Mouse (Mus musculus) mouse embryonic stem cell (cell line): ENCODE results near the gene Cyp2b13.
"Not testable (repeated sequence)": the region's sequence is repeated elsewhere in the genome, so short reads cannot be mapped to it uniquely, and the experiment has no call there.

ENCODE experiments used
- in situ Hi-C, 2 experiments: fragments of 300-500 bp; cut with MboI; formaldehyde crosslinking; loops; 1 replicate in 1 of 2; 3 replicates in 1 of 2; pipeline ENCODE4 v1.14.3; 2019 to 2020; ENCODE audit warnings: low sequenced_read_pairs in 2 of 2, low pct_unique_long_range_greater_than_20kb in 1 of 2, mixed read lengths in 1 of 2; ENCODE audit not compliant: unreplicated experiment in 1 of 2

The Cyp2b13 gene

DNA sequence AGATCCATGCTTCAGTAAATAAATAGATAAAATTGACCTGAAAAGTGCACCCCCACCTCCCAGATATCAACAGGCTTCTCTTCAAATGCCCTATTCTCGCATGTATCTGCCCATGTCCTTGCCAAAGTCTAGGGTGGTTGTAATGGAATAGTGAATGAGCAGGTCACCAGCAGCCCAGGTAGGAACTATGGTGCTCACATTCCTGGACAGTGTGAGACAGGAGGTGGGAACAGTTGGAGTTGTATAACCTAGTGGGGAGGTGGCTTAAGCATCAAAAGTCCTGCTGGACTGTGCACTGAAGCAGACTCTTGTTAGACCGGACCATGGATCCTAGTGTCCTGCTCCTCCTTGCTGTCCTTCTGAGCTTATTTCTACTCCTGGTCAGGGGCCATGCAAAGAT lies at the start of gene Cyp2b13:
TSS of gene Cyp2b13 (plus strand) at position 301 of the 400 bp plus-strand sequence.
- in situ Hi-C loops: not testable (repeated sequence)

GRCm38 (mm10) chr7:26019814-26020332 lies 41.4 kb upstream of the Cyp2b13 start:
- in situ Hi-C loops: not testable (repeated sequence)

DNA sequence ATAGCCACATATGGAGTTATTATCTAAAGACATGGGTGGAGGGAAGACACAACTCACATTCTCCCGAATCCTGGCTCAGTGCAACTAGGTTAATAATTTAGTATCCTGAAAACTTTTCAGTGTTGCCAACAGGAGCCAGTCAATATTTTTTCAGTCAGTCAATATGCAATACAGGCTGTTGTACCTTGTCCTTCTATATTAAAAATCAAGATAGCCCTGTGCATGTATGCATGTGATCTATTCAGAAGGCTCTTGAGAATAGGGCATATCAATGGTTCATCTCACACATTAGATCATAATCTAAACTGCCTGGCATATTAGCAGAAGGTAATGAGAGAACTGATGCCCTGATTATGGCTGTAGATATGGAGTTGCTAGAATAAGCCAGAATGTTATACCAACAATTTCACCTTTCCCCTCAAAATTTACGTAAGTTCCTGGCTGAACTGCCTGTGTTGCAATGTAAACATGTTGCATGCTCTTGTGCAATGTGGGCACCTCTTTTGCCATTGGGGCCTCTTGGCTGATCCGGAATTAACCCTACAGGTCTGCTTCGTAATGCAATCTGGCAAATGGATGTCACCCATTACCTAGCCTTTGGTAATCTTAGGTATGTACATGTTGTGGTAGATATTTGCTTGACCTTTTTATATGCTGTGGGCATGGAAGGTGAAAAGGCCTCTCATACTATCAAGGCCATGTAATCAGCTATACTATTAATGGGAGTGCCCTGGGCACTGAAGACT lies 6.2 kb upstream of the Cyp2b13 start:
- in situ Hi-C loops: not testable (repeated sequence)

DNA sequence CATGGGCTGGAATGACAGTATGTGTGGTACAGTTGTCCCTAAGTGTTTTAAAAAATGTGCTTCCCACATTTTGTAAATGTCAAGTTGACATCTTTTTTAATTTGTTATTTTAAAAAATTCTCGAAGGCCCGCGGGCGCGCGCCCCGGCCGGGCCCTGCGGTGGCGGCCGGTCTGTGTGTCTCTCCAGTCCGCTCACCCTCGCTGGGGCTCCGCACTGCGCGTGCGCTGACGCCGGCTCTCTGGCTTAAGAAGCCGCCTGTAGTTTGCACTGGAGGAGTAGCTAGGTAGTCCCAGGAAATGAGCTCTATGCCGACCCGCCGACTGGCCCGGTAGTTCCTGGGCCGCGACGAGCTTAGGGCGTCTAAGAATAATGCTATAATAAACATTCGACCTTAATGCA lies 10.4 kb downstream of the Cyp2b13 start:
- in situ Hi-C loops: not testable (repeated sequence)

DNA sequence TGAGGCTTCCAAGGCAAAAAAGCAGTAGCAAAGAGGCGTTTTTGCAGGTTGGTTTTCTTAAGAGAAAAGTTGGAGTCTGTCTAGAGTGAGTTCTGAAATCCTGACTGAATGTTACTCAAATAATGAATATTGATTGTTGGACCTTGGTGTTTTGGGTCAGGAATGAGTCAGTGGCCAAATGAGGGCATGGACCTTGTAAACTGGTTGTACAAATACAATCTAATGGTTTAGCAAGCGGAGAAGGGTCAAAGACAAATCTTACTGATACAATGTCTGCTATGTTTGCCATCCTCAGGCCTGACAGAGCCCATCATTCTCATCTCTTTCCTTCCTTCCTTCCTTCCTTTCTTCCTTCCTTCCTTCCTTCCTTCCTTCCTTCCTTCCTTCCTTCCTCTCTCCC lies 21.3 kb downstream of the Cyp2b13 start:
- in situ Hi-C loops: no loop called here

DNA sequence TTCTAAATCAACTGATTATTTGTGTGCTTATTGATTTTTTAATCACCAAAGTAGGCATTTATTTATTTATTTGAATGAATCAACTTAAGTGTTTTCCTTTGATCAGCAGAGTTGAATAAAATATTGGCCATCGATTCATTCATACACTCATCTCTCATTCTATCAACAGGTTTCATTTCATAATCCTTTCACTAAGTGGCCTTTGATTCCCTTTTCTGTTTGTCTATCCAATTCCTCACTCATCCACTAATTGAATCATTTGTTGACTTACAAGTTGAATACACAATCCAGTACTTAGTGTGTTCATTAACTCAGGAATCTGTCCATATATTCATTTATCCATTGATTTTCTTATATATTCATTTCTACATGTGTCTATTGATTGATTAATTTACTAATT lies 26.1 kb downstream of the Cyp2b13 start:
- in situ Hi-C loops: no loop called here

GRCm38 (mm10) chr7:26088578-26088977 lies 27.3 kb downstream of the Cyp2b13 start:
- in situ Hi-C loops: not testable (repeated sequence)

- in situ Hi-C loops: not testable (repeated sequence)
Measured at GRCm38 (mm10) chr7:26139623-26140022, 78.3 kb downstream of the Cyp2b13 start.

- in situ Hi-C loops: not testable (repeated sequence)
Measured at GRCm38 (mm10) chr7:26143657-26144056, 82.4 kb downstream of the Cyp2b13 start.
